Mouse (Mus musculus) ES-E14 (cell line): ENCODE results near the gene Tada3.

Source experiments
- CHD2 ChIP-seq: IDR thresholded peaks from 2 replicates; pipeline ENCODE4 v1.6.1; 2014; ENCODE audit warnings: mild to moderate bottlenecking, low read depth, low read length, inconsistent platforms
- HCFC1 ChIP-seq: IDR thresholded peaks from 2 replicates; pipeline ENCODE4 v1.6.1; 2012; ENCODE audit warnings: low read length, inconsistent platforms, borderline replicate concordance; ENCODE audit not compliant: insufficient read depth
- ZNF384 ChIP-seq: IDR thresholded peaks from 2 replicates; pipeline ENCODE4 v1.6.1; 2012; ENCODE audit warnings: low read depth, low read length, inconsistent platforms

GRCm38 (mm10) chr6:113427397-113427796, 49.7 kb upstream of the Tada3 start:
- TF ChIP-seq HCFC1: no peak
- no peak for TF ChIP-seq ZNF384
- TF ChIP-seq CHD2: no peak
